Mouse (Mus musculus): ENCODE measurements around the gene Susd5. TPM values are rescaled to one million over a fixed set of nuclear protein-coding genes. Genes with fewer than 3 reads are reported as not detected.

Gene Susd5
- polyA plus RNA-seq (2016; fragmentation: Nextera tagmentation; extraction: Ambion mirVana) = 0.32 and 0.51 TPM in 2 replicates

DNA sequence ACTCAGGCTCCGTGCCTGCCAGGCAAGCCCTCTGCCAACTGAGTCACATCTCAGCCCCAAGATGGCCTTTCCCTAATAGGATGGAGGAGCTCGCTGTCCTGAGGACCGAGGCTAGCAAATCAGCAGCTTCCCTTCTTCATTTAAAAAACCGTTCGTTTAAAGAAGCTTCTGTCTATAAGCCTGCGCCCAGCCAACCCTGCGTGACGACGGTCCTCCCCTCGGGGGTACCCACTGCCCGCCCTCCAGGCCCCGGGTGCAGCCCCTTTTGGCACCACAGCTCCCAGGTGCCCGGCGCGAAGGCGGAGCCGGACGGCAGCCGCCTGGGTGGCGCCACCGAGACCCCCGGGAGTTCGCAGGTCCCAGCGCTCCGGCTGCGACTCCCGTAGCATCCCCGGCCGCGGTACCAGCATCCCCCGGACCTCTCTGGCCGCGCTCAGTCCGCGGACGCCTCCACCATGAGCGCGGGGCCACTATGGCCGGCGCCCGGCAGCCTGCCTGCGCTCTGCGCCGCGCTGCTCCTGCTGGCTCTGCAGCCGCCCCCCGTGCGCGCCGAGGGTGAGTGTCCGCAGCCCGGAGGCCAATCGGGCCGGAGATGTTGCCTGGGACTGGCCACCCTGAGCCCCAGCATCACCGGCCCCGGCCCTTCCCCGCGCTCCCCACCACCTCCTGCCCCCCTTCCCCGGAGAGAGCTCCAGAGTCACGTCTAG, at the start of gene Susd5:
Gene Susd5 (plus strand): TSS at position 51 of the 707 bp plus-strand sequence.
- H3K27ac ChIP-seq = no peak within 1 kb of the TSS
- H3K4me2 ChIP-seq = peak within 1 kb of the TSS; percentile 79
- H3K9me3 ChIP-seq = no peaks in the 10 kb centered on the region
- WGBS = under 1% methylated on average over 59 of the region's 60 CpGs
- ATAC-seq (ENCODE audit: low FRiP score) = peak; percentile 67
- peak within 1 kb of the TSS; percentile 40; the same call in 1 of the 2 replicates for H3K9ac ChIP-seq
- peak within 1 kb of the TSS; percentile 55 for H3K4me3 ChIP-seq (replicated peaks)
- H3K4me1 ChIP-seq = peaks cover 9% of the 10 kb centered on the region
- H3K36me3 ChIP-seq (replicated peaks) = no peaks in the 10 kb centered on the region
- peaks cover 44% of the 10 kb centered on the region for H3K27me3 ChIP-seq

DNA sequence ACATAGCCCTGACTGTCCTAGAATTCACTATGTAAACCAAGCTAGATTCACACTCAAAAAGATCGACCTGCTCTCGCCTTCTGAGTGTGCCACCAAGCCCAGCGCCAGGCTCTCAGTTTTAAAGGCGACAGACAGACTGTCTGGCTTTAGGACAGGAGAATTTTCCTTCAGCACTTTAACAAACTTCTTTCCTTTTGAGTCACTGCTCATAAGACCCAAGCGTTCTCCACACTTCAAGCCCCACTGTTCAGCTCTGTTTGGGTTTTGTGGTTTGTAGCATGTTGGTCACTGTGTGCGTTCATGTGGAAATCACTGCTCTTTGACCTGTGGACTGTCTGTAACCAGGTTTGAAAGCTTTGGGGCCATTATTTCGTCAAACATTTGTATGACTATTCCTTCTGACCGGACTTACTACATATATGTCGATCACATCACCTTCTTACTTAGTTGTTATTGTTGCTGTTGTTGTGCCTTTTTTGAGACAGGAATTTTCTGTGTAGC, 49.0 kb upstream of the Susd5 start:
- H3K27ac ChIP-seq = no peak overlapping the region
- H3K4me1 ChIP-seq = no peaks in the 10 kb centered on the region
- no peak overlapping the region for H3K4me3 ChIP-seq (replicated peaks)
- ATAC-seq (ENCODE audit: low FRiP score) = no peak
- no peaks in the 10 kb centered on the region for H3K9me3 ChIP-seq
- no peak overlapping the region for H3K9ac ChIP-seq
- H3K27me3 ChIP-seq = no peaks in the 10 kb centered on the region
- H3K36me3 ChIP-seq (replicated peaks) = no peaks in the 10 kb centered on the region
- H3K4me2 ChIP-seq = no peak overlapping the region
- WGBS = 90% methylated on average over 9 of the region's 9 CpGs

DNA sequence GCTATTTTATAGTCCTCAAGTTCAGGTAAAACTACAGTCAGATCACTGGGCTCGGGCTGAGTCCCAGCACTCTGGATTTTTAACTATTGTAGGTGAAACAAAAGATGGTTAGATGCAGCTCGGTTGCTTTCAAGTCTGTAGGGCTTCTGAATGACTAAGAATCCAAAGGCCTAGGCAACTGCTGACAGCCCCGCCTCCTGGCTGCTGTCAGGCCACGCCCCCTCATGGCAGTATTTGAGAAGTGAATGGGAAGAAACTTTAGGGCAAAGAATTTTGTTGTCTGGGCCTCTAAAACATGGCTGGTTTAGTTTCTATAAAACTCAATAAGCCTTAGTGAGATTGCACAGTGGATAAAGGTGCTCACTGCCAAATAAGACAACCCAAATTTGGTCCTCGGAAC, 47.4 kb upstream of the Susd5 start:
- H3K27ac ChIP-seq = no peak overlapping the region
- H3K27me3 ChIP-seq = no peaks in the 10 kb centered on the region
- no peak overlapping the region for H3K4me3 ChIP-seq (replicated peaks)
- WGBS = 35% methylated on average over 5 of the region's 5 CpGs
- H3K9me3 ChIP-seq = no peaks in the 10 kb centered on the region
- H3K4me2 ChIP-seq = no peak overlapping the region
- no peaks in the 10 kb centered on the region for H3K36me3 ChIP-seq (replicated peaks)
- H3K4me1 ChIP-seq = no peaks in the 10 kb centered on the region
- ATAC-seq (ENCODE audit: low FRiP score) = no peak
- H3K9ac ChIP-seq = no peak overlapping the region

DNA sequence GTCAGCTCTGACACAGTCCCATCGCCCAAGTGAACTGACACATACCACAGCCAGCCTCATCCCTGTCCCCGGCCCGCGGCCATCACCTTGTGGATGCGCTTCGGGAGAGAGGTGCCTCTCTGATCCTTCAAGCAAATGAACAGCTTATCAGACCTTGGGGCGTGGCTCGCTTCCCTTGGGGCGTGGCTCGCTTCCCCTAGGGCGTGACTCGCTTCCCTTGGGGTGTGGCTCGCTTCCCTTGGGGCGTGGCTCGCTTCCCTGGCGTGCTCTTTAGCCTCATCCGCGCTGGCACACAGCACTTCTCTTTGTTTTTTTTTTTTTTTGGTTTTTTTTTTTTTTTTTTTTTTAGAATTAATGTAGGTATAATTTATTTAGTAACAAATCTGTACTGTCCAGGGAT, 45.7 kb upstream of the Susd5 start:
- Histone ChIP-seq H3K4me1 (no peaks in the 10 kb centered on the region), H3K4me3 (replicated peaks) (no peak overlapping the region), H3K4me2 (no peak overlapping the region), H3K27me3 (no peaks in the 10 kb centered on the region), H3K9ac (no peak overlapping the region), H3K9me3 (no peaks in the 10 kb centered on the region), H3K36me3 (replicated peaks) (no peaks in the 10 kb centered on the region), H3K27ac (no peak overlapping the region)
- ATAC-seq (ENCODE audit: low FRiP score) = no peak
- WGBS = 74% methylated on average over 18 of the region's 18 CpGs

DNA sequence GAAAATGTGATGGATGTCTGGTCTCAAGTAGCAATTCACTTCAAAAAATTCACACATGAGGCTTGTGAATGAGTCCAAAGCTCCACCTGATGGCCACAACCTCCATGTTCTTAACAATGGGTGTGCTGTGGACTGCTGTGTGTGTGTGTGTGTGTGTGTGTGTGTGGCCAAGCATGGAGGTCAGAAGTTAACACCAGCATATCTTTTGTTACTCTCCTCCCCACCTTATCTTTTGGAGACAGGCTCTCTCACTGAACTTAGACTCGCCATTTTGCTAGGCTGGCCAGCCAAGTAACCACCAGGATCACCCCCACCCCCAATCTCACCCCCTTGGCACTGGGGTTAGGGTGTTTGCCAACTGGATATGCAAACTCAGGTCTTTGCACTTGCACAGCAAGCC, 42.9 kb upstream of the Susd5 start:
- ATAC-seq (ENCODE audit: low FRiP score) = no peak
- no peak overlapping the region for H3K4me2 ChIP-seq
- WGBS = 72% methylated on average over 1 of the region's 1 CpGs
- no peak overlapping the region for H3K4me3 ChIP-seq (replicated peaks)
- H3K27ac ChIP-seq = no peak overlapping the region
- no peaks in the 10 kb centered on the region for H3K27me3 ChIP-seq
- H3K9me3 ChIP-seq = no peaks in the 10 kb centered on the region
- no peaks in the 10 kb centered on the region for H3K4me1 ChIP-seq
- no peak overlapping the region for H3K9ac ChIP-seq
- H3K36me3 ChIP-seq (replicated peaks) = no peaks in the 10 kb centered on the region

DNA sequence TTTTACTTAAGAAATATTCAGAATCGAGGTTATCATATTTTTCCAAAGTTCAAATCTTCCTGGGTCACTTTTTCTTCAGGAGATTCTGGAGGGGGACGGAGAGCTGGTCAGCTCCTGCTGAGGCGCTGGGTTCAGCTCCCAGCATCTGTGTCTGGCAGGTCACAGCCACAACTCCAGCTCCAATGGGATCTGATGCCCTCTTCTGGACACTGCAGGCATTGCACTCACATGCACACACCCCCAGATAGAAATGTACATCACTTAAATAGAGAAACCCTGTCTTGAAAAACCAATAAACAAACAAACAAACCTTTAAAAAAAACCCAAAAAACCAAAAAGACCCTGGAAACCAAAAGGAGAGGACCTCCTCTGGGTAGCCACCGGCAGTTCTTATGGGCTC, 41.2 kb upstream of the Susd5 start:
- no peak for ATAC-seq (ENCODE audit: low FRiP score)
- Histone ChIP-seq H3K9me3 (no peaks in the 10 kb centered on the region), H3K9ac (no peak overlapping the region), H3K4me2 (no peak overlapping the region), H3K36me3 (replicated peaks) (no peaks in the 10 kb centered on the region), H3K27me3 (no peaks in the 10 kb centered on the region), H3K4me3 (replicated peaks) (no peak overlapping the region), H3K4me1 (no peaks in the 10 kb centered on the region), H3K27ac (no peak overlapping the region)
- 88% methylated on average over 4 of the region's 4 CpGs for WGBS

DNA sequence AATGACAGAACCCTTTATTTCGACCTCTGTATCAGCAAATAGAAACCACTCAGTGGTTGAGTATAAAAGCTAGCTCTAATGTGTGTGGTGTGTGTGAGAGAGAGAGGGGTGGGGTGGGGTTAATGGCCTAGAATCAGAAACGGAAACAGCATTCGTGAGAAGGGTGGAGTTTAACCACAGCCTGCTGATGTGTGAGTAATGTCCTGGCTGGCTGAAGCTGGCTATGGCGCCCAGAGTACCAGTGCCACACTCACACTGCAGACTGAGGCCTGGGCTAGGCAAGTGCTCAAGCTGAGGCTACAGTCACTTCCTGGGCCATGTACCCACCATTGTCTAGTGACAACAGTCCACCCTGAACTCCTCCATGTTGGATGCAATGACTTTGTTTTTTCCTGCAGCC, 40.5 kb upstream of the Susd5 start:
- Histone ChIP-seq H3K27me3 (no peaks in the 10 kb centered on the region), H3K4me1 (no peaks in the 10 kb centered on the region), H3K36me3 (replicated peaks) (no peaks in the 10 kb centered on the region), H3K9me3 (no peaks in the 10 kb centered on the region), H3K27ac (no peak overlapping the region), H3K4me3 (replicated peaks) (no peak overlapping the region), H3K4me2 (no peak overlapping the region), H3K9ac (no peak overlapping the region)
- 83% methylated on average over 4 of the region's 4 CpGs for whole genome bisulfite sequencing
- ATAC-seq (ENCODE audit: low FRiP score) = no peak

DNA sequence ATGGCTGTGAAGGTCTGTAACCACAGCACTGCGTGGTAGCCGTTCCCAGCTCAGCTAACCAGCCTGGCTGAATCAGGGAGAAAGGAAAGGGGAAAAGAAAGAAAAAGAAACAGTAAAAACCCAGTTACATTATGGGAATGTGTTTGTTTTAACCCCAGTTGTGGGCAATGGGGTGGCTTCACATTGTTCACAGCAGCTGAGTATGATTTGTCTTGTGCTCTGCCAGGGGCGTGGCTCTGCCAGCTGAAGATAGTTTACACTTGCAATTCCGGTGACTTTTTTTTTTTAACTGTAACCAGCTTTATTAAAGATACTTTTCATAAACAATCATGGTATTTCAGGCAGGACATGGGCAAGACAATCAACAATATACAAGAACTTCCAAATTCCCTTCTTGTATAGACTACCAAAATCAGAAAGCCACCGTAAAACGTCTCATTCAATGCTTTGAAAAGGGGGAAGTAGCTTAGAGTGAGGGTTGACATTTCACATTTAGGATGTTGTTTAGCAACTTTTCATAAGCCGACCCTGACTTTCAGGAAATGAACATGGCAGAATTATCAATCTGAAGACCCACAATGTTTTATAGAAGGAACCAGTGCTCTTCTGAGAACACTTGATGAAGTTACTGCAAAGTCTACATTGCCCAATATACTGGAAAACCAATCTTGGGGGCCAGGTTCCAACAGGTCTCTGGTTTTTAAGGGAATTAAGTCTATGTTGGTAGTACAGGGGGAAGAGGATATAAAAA, 37.8 kb upstream of the Susd5 start:
- H3K27ac ChIP-seq = no peak overlapping the region
- 89% methylated on average over 7 of the region's 7 CpGs for WGBS
- no peak for ATAC-seq (ENCODE audit: low FRiP score)

DNA sequence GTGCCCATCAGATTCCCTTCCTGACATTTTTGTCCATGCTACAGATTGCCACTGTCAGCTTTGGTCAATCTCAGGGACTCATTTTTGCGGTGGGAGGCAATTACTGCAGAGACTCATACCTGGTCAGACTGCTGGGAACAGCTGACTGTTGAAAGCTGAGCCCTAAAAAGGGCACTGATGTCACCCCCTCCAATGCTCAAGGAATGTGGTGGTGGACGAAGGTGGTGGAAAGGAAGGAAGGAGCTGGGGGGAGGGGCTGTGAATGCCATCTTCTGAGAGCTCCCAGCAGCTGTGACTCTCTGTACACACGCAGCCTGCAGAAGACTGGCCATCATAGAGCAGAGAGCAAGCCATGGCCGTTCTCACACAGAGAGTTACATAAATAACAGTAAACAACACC, 34.8 kb upstream of the Susd5 start:
- ATAC-seq (ENCODE audit: low FRiP score) = no peak
- Histone ChIP-seq H3K9me3 (no peaks in the 10 kb centered on the region), H3K36me3 (replicated peaks) (no peaks in the 10 kb centered on the region), H3K4me1 (peaks cover 14% of the 10 kb centered on the region), H3K27me3 (no peaks in the 10 kb centered on the region), H3K4me3 (replicated peaks) (no peak overlapping the region), H3K27ac (no peak overlapping the region), H3K9ac (no peak overlapping the region), H3K4me2 (no peak overlapping the region)
- WGBS = 59% methylated on average over 4 of the region's 4 CpGs

More for the DNA sequence above, 37.8 kb upstream of the Susd5 start:
- no peaks in the 10 kb centered on the region for H3K36me3 ChIP-seq (replicated peaks)
- no peaks in the 10 kb centered on the region for H3K27me3 ChIP-seq
- H3K4me3 ChIP-seq (replicated peaks) = no peak overlapping the region
- H3K4me1 ChIP-seq = no peaks in the 10 kb centered on the region
- H3K4me2 ChIP-seq = no peak overlapping the region
- H3K9me3 ChIP-seq = no peaks in the 10 kb centered on the region
- no peak overlapping the region for H3K9ac ChIP-seq

DNA sequence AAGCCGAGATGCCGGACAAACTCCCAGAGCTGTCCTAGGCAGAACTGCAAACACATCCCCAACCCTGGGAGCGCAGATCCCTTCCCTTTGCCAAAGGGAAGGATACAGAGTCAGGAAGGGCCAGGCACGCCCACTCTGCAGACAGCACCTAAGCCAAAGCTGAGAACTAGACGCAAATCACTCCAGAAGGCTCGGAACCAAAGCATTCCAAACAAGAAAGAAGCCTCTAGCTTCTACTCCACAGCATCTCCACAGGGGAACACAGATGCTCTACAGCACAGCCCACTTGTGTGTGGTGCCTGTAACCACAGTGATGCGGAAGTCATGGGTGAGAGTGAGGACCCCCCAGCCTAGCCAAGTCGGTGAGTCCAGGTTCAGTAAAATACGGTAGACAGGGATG, 31.8 kb upstream of the Susd5 start:
- Histone ChIP-seq H3K4me1 (peaks cover 14% of the 10 kb centered on the region), H3K4me2 (peak overlapping the region; percentile 69), H3K4me3 (replicated peaks) (peak overlapping the region; percentile 70; the same call in 1 of the 2 replicates), H3K27me3 (no peaks in the 10 kb centered on the region), H3K36me3 (replicated peaks) (no peaks in the 10 kb centered on the region), H3K27ac (no peak overlapping the region), H3K9ac (no peak overlapping the region), H3K9me3 (no peaks in the 10 kb centered on the region)
- no peak for ATAC-seq (ENCODE audit: low FRiP score)
- 73% methylated on average over 9 of the region's 9 CpGs for WGBS

DNA sequence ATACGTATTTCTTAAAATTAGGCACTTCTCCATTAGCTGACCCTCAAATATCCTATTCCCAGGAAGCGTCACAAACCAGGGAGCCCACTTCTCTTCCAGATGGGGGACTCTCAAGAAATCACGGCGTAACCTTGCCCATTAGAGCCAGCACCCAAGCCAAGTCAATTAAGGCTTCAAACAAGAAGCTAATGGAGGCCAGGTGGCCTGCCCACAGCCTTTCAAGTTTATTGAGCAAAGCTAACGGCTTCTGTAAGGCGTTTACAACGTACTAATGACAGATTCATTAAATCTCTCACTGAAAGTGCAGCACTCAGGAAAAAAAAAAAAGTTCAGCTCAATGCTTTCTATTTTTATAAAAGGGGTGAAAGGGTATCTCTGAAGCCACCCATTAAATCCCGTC, 31.1 kb upstream of the Susd5 start:
- ATAC-seq (ENCODE audit: low FRiP score) = no peak

DNA sequence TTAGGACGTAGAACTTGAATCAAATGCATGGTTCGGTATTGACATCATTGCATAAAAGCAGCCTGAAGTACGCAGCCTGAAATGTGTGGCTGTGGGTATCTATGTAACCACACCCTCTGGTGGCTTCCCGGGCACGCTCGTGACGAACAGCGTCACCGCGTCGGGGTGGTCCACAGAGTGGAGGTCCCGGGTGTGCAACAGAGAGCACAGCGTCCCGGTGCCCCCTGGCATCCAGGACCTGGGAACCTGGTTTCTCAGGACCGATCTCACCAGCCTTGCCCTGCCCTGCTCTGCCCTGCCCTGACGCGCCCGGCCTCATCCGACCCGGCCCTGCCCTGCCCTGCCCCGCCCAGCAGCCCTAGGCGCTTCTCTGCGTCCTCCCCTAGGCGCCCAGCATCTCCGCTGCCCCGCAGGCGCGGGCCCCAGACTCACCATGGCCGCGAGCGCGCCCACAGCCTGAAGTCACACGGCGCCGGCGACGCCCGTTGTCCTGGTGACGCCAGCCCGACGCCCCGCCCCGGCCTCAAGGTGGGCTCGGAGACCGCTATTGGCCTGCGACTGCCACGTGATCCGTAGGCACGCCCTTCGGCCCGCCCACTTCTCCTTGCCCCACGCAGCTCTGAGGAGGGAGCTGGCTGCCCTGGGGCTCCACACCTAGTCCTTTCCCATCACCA, 30.5 kb upstream of the Susd5 start:
- Histone ChIP-seq H3K9ac (peak overlapping the region; percentile 64), H3K27ac (peak overlapping the region; percentile 75), H3K27me3 (no peaks in the 10 kb centered on the region), H3K36me3 (replicated peaks) (no peaks in the 10 kb centered on the region), H3K4me3 (replicated peaks) (peak overlapping the region; percentile 70), H3K4me1 (peaks cover 14% of the 10 kb centered on the region), H3K9me3 (no peaks in the 10 kb centered on the region), H3K4me2 (peak overlapping the region; percentile 69)
- WGBS = under 1% methylated on average over 45 of the region's 52 CpGs
- ATAC-seq (ENCODE audit: low FRiP score) = peak; percentile 98

More for the DNA sequence above, 31.1 kb upstream of the Susd5 start:
- WGBS = 9% methylated on average over 8 of the region's 8 CpGs
- H3K27me3 ChIP-seq = no peaks in the 10 kb centered on the region
- peaks cover 14% of the 10 kb centered on the region for H3K4me1 ChIP-seq
- H3K36me3 ChIP-seq (replicated peaks) = no peaks in the 10 kb centered on the region
- peak overlapping the region; percentile 69 for H3K4me2 ChIP-seq
- peak overlapping the region; percentile 70 for H3K4me3 ChIP-seq (replicated peaks)
- no peak overlapping the region for H3K27ac ChIP-seq
- H3K9me3 ChIP-seq = no peaks in the 10 kb centered on the region
- H3K9ac ChIP-seq = peak overlapping the region; percentile 64
